Mouse (Mus musculus): ENCODE results near the gene Sult2a3. TPM values are rescaled to one million over a fixed set of nuclear protein-coding genes. Genes with fewer than 3 reads are reported as not detected.

Sult2a3 gene
- polyA plus RNA-seq (2012; ENCODE audit: low replicate concordance): not detected in 2 replicates

DNA sequence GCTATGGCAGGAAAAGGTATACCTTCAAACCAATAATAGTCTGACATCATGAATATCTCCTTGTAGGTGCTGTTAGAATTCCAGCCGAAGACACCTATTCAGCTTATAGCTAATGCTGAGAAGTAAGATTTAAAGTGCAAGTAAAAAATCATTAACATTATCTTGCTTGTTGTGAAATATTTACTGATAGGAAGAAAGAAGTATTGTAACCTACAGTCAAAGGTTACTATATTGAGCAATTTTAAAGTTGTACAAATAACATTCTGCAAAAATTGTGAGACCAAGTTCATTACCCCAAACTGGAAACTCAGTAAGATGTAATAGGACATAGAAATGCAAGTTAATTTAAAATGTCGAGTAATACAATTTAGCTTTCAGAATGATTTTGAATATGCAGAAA is at the start of gene Sult2a3:
Gene Sult2a3 (minus strand): TSS at position 101 of the 400 bp plus-strand sequence.

Other genes with a start within 250 kb of the Sult2a3 start
- gene Sult2a4, start 133.4 kb downstream of the Sult2a3 start, polyA plus RNA-seq (2012; ENCODE audit: low replicate concordance): not detected in 2 replicates
- not detected in 2 replicates for gene Sult2a6, start 131.8 kb upstream of the Sult2a3 start, polyA plus RNA-seq (2012; ENCODE audit: low replicate concordance)
- not detected in 2 replicates for gene Obox8, start 210.5 kb upstream of the Sult2a3 start, polyA plus RNA-seq (2012; ENCODE audit: low replicate concordance)

Measured in leukemia stem cell, adult 10-12 weeks (primary cell).